Mouse (Mus musculus): ENCODE data around the gene Baz2a. TPM values are rescaled to one million over a fixed set of nuclear protein-coding genes. Genes with fewer than 3 reads are reported as not detected.
"Not testable (repeated sequence)": the region's sequence is repeated elsewhere in the genome, so short reads cannot be mapped to it uniquely, and the experiment has no call there.

The Baz2a gene
- polyA plus RNA-seq, 1 experiment from 2014 or later = 13.6 TPM

GRCm38 (mm10) chr10:128171348-128171747 is 80.0 kb downstream of the Baz2a start:
- DNase-seq (ENCODE audit: low spot score); H3K4me1 ChIP-seq (ENCODE audit: control insufficient read depth, insufficient read depth, low read length); H3K27ac ChIP-seq (ENCODE audit: low read depth, low read length); ATAC-seq; H3K27me3 ChIP-seq (replicated peaks; ENCODE audit: control insufficient read depth, insufficient read depth, low read length); H3K9me3 ChIP-seq (replicated peaks; ENCODE audit: control insufficient read depth, low read length); H3K4me2 ChIP-seq (ENCODE audit: low read length); H3K36me3 ChIP-seq (ENCODE audit: control insufficient read depth, insufficient read depth, low read length); H3K9ac ChIP-seq (ENCODE audit: low read length); H3K4me3 ChIP-seq (ENCODE audit: low read depth, low read length): not testable (repeated sequence)
- WGBS = 98% methylated on average over 10 of the region's 10 CpGs

- Histone ChIP-seq H3K27me3 (replicated peaks; ENCODE audit: control insufficient read depth, insufficient read depth, low read length) (no peaks in the 10 kb centered on the region), H3K4me2 (ENCODE audit: low read length) (peak overlapping the region; percentile 65), H3K9me3 (replicated peaks; ENCODE audit: control insufficient read depth, low read length) (no peaks in the 10 kb centered on the region), H3K9ac (ENCODE audit: low read length) (peak overlapping the region; percentile 52; the same call in 1 of the 2 replicates), H3K4me3 (ENCODE audit: low read depth, low read length) (peak overlapping the region; percentile 36), H3K4me1 (ENCODE audit: control insufficient read depth, insufficient read depth, low read length) (peaks cover 8% of the 10 kb centered on the region; the same call in 1 of the 2 replicates), H3K36me3 (ENCODE audit: control insufficient read depth, insufficient read depth, low read length) (no peaks in the 10 kb centered on the region), H3K27ac (ENCODE audit: low read depth, low read length) (no peak overlapping the region)
- WGBS = 15% methylated on average over 3 of the region's 3 CpGs
- ATAC-seq (no peak), DNase-seq (ENCODE audit: low spot score) (no peak)
These were observed 83.9 kb downstream of the Baz2a start for GRCm38 (mm10) chr10:128175302-128175701.

GRCm38 (mm10) chr10:128175996-128176755 is 84.8 kb downstream of the Baz2a start:
- Histone ChIP-seq H3K9me3 (replicated peaks; ENCODE audit: control insufficient read depth, low read length) (no peaks in the 10 kb centered on the region), H3K27ac (ENCODE audit: low read depth, low read length) (no peak overlapping the region), H3K9ac (ENCODE audit: low read length) (peak overlapping the region; percentile 52), H3K4me3 (ENCODE audit: low read depth, low read length) (peak overlapping the region; percentile 36), H3K27me3 (replicated peaks; ENCODE audit: control insufficient read depth, insufficient read depth, low read length) (no peaks in the 10 kb centered on the region), H3K36me3 (ENCODE audit: control insufficient read depth, insufficient read depth, low read length) (no peaks in the 10 kb centered on the region), H3K4me2 (ENCODE audit: low read length) (peak overlapping the region; percentile 65), H3K4me1 (ENCODE audit: control insufficient read depth, insufficient read depth, low read length) (peaks cover 8% of the 10 kb centered on the region; the same call in 1 of the 2 replicates)
- WGBS = under 1% methylated on average over 17 of the region's 17 CpGs
- ATAC-seq (peak; percentile 92), DNase-seq (ENCODE audit: low spot score) (peak; percentile 92)

GRCm38 (mm10) chr10:128177316-128177715 is 85.9 kb downstream of the Baz2a start:
- Histone ChIP-seq H3K4me3 (ENCODE audit: low read depth, low read length) (no peak overlapping the region), H3K9me3 (replicated peaks; ENCODE audit: control insufficient read depth, low read length) (no peaks in the 10 kb centered on the region), H3K4me1 (ENCODE audit: control insufficient read depth, insufficient read depth, low read length) (peaks cover 8% of the 10 kb centered on the region; the same call in 1 of the 2 replicates), H3K9ac (ENCODE audit: low read length) (no peak overlapping the region), H3K4me2 (ENCODE audit: low read length) (no peak overlapping the region), H3K36me3 (ENCODE audit: control insufficient read depth, insufficient read depth, low read length) (no peaks in the 10 kb centered on the region), H3K27ac (ENCODE audit: low read depth, low read length) (no peak overlapping the region), H3K27me3 (replicated peaks; ENCODE audit: control insufficient read depth, insufficient read depth, low read length) (no peaks in the 10 kb centered on the region)
- DNase-seq (ENCODE audit: low spot score) = no peak
- no peak for ATAC-seq
- WGBS = 84% methylated on average over 4 of the region's 4 CpGs

MicroRNA genes within 50 kb of the gene (microRNA counts, 519-probe panel; counts per million panel counts)
- microRNA mmu-miR-677 = not detected

Small RNA genes lying within 50 kb of the gene (microRNA-seq; reads per million reads assigned to microRNA genes)
- gene Mir677 = 16.3 reads per million, percentile 37 among the genes with 10 or more reads in this experiment

Other genes with a start within 250 kb of the Baz2a start
- not detected in 2 replicates for gene Rdh19, start 241.6 kb upstream of the Baz2a start, polyA plus RNA-seq (2014; fragmentation: Nextera tagmentation; extraction: Ambion mirVana)
- not detected in 2 replicates for gene Rdh16f2, start 225.1 kb upstream of the Baz2a start, polyA plus RNA-seq (2014; fragmentation: Nextera tagmentation; extraction: Ambion mirVana)
- gene Rdh7, start 202.8 kb upstream of the Baz2a start, polyA plus RNA-seq (2014; fragmentation: Nextera tagmentation; extraction: Ambion mirVana) = not detected in 2 replicates
- gene Sdr9c7, start 193.1 kb upstream of the Baz2a start, polyA plus RNA-seq (2014; fragmentation: Nextera tagmentation; extraction: Ambion mirVana) = not detected in 2 replicates
- not detected in 2 replicates for gene Hsd17b6, start 84.0 kb upstream of the Baz2a start, polyA plus RNA-seq (2014; fragmentation: Nextera tagmentation; extraction: Ambion mirVana)
- 66.3 and 71.6 TPM in 2 replicates for gene Prim1, start 76.4 kb upstream of the Baz2a start, polyA plus RNA-seq (2014; fragmentation: Nextera tagmentation; extraction: Ambion mirVana)
- 731 and 771 TPM in 2 replicates for gene Naca, start 56.0 kb upstream of the Baz2a start, polyA plus RNA-seq (2014; fragmentation: Nextera tagmentation; extraction: Ambion mirVana)
- 426 and 447 TPM in 2 replicates for gene Ptges3, start 32.6 kb upstream of the Baz2a start, polyA plus RNA-seq (2014; fragmentation: Nextera tagmentation; extraction: Ambion mirVana)
- 2,318 and 2,350 TPM in 2 replicates for gene Atp5b, start 8.3 kb upstream of the Baz2a start, polyA plus RNA-seq (2014; fragmentation: Nextera tagmentation; extraction: Ambion mirVana)
- gene Rbms2, start 88.7 kb downstream of the Baz2a start, polyA plus RNA-seq (2014; fragmentation: Nextera tagmentation; extraction: Ambion mirVana) = 7.4 and 9.6 TPM in 2 replicates
- 0.32 and 0.95 TPM in 2 replicates for gene Gls2, start 102.9 kb downstream of the Baz2a start, polyA plus RNA-seq (2014; fragmentation: Nextera tagmentation; extraction: Ambion mirVana)
- 22.8 and 23.8 TPM in 2 replicates for gene Spryd4, start 120.2 kb downstream of the Baz2a start, polyA plus RNA-seq (2014; fragmentation: Nextera tagmentation; extraction: Ambion mirVana)
- gene Mip, start 134.3 kb downstream of the Baz2a start, polyA plus RNA-seq (2014; fragmentation: Nextera tagmentation; extraction: Ambion mirVana) = 0.19 and 0.22 TPM in 2 replicates
- 27.2 and 28.3 TPM in 2 replicates for gene Timeless, start 140.5 kb downstream of the Baz2a start, polyA plus RNA-seq (2014; fragmentation: Nextera tagmentation; extraction: Ambion mirVana)
- 0.30 TPM in 1 of 2 replicates, not detected in the other for gene Apon, start 162.5 kb downstream of the Baz2a start, polyA plus RNA-seq (2014; fragmentation: Nextera tagmentation; extraction: Ambion mirVana)
- gene Apof, start 177.1 kb downstream of the Baz2a start, polyA plus RNA-seq (2014; fragmentation: Nextera tagmentation; extraction: Ambion mirVana) = not detected in 2 replicates
- gene Stat2, start 179.0 kb downstream of the Baz2a start, polyA plus RNA-seq (2014; fragmentation: Nextera tagmentation; extraction: Ambion mirVana) = 11.6 and 17.4 TPM in 2 replicates
- gene Il23a, start 207.2 kb downstream of the Baz2a start, polyA plus RNA-seq (2014; fragmentation: Nextera tagmentation; extraction: Ambion mirVana) = not detected in 2 replicates
- gene Pan2, start 211.8 kb downstream of the Baz2a start, polyA plus RNA-seq (2014; fragmentation: Nextera tagmentation; extraction: Ambion mirVana) = 21.4 and 23.2 TPM in 2 replicates
- 231 and 256 TPM in 2 replicates for gene Cnpy2, start 230.9 kb downstream of the Baz2a start, polyA plus RNA-seq (2014; fragmentation: Nextera tagmentation; extraction: Ambion mirVana)
- 234 and 243 TPM in 2 replicates for gene Cs, start 246.2 kb downstream of the Baz2a start, polyA plus RNA-seq (2014; fragmentation: Nextera tagmentation; extraction: Ambion mirVana)

All from forebrain, embryonic 14.5 days (tissue).